Mouse (Mus musculus): ENCODE measurements around the gene Slc22a3. TPM values are rescaled to one million over a fixed set of nuclear protein-coding genes. Genes with fewer than 3 reads are reported as not detected.

The Slc22a3 gene
- total RNA-seq, 2 experiments from 2014 or later = 7.6 to 10.0 TPM

DNA sequence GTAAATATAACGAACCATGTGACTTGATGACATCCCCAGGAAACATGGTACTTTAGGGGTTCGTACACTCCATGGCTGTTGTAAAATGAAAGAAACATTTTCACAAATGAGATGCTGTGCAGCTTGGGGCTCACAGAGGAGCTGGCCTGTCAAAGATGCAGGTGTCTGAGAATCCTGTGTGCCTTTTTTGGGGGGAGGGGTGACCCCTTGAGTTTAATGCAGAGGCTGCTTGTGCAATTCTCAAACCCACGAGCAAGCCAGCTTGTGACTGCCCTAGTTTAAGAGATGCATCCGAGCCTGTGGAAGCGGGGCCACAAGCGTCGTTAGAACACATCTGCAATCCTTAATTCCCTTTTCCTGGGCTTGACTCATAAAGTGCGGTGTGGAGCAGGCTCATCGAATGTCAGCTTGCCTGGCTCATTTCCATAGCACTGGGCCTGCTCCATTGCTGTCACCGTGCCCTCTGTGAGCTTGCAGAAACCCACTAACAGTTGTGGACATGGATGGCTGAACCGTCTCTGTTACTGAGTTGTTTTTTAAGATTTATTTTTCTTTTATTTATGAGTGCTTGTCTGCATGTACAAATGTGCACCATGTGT lies 98.1 kb downstream of the Slc22a3 start:
- DNase-seq = no peak

DNA sequence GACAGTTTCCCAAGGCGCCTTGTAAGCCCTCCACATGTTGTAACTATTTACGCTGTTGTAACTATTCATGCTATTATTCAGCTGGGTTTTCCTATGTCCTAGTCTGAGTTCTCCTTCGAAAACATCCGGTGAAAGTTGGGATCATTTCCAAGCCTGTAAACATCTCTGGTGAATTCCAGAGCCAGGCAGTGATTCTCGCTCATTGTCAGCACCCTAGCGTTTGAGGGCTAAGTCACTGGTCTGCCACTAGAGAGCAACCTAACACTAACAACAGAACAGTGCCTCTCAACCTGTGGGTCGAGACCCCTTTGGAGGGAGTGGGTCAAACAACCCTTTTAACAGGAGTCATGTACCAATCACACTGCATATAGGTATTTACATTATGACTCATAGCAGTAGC lies 104.1 kb downstream of the Slc22a3 start:
- DNase-seq = no peak

DNA sequence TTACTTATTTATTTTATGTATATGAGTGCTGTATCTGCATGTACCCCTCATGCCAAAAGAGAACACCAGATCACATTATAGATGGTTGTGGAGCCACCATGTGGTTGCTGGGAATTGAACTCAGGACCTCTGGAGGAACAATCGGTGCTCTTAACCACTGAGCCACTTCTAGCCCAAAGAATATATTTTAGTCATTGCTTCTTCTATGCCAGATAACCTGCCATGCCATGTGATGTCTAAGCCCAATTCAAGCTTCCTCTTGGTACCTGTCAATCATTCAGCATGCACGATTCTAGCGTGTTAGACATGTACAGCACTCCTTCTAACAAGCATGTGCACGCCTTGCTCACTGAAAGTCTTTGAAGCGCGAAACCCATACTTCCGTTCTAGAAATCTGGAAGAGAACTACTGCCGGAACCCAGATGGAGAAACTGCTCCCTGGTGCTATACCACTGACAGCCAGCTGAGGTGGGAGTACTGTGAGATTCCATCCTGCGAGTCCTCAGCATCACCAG lies 111.3 kb downstream of the Slc22a3 start:
- DNase-seq = no peak

DNA sequence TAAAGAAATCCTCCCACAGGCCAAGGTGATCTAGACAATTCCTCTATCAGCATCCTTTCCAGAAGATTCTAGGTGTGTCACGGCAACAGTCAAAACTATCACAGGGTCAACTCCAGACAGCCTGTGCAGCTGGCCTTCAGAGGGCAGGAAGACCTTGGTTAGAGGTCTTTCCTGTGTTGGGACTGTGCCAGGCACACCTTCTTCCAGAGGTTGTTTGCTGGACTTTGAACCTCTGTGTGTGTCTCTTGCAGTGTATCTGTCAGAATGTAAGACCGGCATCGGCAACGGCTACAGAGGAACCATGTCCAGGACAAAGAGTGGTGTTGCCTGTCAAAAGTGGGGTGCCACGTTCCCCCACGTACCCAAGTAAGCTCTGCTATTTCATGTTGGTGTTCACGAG lies 119.3 kb downstream of the Slc22a3 start:
- no peak for DNase-seq

DNA sequence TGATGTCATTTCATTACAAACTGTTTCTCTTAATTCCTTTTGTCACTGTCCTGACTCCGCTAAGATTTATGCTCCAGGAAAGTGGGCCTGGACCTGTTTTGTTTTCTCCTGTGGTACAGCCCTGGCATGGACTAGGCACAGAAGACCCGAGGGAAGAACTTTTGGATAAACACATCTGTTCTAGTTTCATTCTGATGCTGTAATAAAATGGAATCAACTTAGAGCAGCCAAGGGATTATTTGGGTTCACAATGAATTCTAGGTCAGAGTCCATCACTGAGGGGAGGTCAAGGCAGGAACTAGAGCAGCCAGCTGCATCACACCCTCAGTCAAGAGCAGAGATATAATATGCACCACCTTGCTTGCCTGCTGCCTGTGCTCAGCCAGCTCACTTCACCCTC lies 119.7 kb downstream of the Slc22a3 start:
- no peak for DNase-seq

DNA sequence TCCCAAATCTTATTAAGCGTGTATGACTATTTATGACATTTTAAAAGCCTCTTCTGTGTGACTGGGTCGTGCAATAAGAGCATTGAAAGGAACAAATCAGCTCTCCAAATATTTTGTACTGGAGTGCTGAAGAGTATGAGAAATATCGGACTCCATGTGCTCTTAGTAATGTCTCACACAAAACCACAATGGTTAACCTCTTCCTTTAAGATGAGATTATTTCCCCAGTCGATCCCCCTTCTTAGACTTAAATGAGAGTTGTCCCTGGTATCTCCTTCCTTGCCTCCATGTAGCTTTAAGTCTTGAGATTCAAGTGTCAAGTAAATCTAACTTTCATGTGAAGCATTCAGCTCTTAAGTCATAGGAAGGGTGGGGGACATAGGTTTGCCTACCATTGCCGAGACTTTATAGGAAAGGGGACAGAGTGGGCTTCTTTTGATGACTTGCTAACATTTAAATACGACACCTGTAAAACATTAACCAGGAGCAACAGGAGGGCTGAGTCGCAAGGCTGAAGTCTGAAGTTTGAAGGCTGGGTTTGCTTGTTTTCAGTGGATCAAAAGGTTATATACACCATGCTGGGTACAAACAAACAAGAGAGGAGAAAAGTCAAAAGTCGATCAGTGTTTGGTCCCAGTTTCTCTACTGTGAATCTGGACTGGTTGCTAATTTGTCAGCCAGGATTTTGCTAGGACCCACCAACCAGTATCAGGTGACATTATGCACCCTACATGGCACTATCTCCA lies 122.3 kb downstream of the Slc22a3 start:
- no peak for DNase-seq

DNA sequence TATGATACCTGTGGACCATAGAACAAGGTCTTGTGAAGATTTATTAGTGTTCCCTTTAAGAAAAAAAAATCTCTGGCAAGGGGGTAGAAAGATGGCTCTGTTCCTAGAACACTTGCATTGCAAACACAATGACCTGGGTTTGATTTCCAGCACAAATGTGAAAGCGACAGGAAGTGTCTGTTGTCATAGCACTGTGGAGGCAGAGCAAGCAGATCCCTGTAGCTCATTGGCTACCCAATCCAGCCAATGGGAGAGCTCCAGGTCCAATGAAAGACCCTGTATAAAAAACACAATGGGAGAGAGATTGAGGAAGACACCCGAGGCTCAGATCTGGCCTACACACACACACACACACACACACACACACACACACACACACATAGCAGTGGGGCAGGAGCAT lies 125.0 kb downstream of the Slc22a3 start:
- no peak for DNase-seq

DNA sequence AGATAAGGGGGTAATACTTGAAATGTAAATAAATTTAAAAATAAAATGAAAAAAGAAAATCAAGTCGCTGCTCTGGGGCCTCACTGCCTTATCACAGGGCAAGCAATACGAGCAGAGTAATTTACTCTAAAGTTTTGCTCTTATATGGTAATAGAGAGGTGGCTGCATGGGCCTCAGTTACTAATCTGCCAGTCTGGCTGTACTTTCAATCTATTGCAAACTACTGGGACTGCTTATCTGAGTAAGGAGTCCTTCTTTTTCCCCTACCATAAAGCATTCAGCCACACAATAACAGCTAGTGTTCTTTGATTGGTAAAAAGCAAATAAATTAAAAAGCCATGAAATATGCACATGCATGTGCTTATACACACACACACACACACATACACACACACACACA lies 125.9 kb downstream of the Slc22a3 start:
- DNase-seq = no peak

DNA sequence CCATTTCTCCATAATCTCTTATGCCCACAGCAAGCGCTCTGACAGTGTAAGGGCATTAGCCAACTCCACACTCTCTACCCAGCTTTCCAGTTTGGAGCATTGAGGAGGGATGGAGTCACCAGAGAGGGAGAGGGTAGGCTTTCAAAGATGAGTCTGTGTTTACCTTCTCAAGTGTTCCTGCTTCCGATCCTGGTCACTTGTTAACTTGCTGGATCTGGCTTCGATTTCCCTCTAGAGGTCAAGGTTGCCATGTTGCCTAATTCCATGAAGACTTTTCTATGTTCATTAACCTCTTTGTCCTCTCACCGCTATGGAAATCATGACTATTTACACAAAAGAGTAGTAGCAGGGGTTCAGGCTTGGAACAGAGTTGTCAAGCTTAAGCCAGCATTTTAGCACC lies 127.2 kb downstream of the Slc22a3 start:
- no peak for DNase-seq

DNA sequence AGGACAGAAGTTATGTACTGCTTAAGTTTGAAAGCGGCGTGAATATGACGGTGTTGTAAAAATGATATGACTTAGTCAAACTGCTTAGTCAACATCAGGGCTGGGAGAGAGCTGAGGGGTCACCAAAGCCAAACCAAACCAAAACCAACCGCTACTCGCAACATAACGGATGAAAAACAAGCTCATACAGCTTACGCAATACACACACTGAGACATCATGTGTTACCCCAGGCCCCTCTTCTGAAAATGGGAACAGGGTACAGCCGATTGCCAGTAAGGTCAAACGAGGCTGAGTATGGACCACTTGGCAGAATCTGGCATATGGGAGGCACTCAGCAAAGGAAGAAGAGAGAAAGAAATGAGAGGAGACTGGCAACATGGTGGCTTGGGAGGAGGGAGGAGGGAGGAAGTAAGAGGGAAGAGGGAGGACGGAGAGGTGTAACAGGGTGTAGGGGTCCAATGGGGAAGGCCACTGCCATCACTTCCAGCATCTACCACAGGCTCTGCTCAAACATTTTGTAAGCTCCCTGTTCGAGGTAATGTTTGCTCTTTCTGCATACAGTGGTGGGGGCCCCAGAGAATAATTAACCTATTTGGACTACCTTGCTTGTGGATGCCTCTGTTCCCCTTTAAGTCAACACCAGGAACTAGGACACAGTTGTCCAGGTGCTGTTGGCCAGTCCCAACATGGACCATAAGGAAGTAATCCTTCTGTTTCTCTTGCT lies 129.4 kb downstream of the Slc22a3 start, which contains the start of gene Plg:
Plg (plus strand) TSS at position 628 of the 725 bp plus-strand sequence.
- DNase-seq = no peak

DNA sequence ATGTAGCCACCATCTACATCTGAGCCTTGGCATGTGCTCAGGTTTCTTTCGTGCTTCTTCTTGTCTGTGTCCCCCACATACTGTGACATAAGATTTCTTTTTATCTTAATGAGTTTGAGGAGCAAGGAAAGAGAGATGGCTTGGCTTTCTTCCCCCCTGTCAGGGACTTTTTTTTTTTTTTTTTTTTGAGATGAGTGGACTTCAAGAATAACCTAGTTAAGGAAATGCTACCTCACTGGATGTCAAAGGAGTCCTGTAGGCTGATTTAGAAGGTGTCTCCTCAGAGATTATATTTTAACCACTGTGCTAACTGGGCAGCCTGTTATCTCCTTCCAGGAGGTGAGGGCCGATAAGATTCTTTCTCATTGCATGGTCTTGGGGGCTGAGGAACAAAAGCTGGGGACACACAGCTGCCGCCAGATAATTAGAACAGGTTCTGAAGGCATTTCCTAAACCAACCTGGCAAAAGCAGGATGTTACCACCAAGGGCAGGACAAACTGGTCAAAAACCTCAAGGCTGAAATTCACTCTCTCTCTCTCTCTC lies 133.8 kb downstream of the Slc22a3 start:
- no peak for DNase-seq

DNA sequence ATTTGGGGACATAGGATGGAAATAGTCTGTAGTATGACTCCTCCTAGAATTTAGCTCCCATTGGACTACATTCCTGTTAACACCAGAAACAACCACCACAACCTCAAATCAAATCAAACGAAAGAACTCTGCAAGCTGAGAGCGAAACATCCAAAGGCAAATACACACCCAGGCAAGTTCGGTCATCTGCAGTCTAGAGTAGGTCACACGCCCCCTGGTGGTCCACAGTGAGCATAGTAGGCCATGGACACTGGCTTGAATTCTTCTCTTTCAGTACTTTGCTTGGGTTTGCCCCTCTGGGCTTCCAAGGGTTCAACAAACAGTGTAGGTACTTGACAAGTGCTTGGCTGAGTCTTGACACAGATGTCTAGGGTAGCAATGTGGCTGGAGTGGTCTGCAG lies 135.5 kb downstream of the Slc22a3 start:
- DNase-seq = peak; percentile 81

DNA sequence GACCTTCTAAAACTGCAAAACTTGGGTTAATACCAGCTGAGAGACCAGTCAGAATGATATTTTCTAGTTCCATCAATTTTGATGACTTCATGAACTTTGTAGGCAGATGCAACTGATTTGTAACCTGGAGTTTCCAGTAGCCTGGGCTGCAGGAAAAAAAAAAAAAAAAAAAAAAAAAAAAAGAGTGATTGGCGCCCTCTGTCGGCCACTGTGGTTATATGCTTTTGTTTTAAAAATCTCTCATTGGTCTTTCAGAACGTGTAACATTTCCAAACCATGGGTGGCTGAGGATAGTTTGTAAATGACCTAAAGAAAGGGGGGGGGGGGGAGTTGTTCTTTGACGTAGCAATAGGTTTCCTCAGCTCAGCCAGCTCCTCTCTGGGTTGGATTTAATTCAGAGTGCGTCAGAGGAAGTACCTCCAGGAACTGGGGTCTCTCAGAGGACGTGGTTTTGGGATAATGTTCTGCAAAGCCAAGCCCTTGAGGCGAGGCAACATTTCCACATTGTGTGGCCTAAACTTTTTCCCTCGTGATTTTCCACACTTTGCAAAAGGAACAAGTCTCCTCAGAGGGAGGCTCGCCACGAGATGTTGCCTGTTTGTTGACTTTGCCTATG lies 136.1 kb downstream of the Slc22a3 start:
- peak; percentile 23 for DNase-seq

DNA sequence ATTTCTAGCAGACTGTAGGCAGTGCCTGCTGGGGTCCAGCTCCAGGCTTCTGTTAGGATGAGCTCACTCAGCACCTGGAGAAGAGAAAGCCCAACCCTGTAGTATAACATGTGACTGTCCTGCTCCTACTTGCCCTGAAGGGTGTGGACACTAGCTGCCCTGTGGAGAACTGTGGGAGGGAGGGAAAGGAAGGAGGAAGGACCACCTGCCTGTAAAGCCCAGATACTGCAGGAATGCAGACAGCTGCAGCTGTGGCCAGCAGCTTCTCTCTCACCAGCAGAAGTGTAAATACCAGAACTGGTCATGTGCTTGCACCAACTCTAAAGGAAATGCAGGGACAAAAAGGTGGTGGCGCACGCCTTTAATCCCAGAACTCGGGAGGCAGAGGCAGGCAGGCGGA lies 137.2 kb downstream of the Slc22a3 start:
- DNase-seq = no peak

DNA sequence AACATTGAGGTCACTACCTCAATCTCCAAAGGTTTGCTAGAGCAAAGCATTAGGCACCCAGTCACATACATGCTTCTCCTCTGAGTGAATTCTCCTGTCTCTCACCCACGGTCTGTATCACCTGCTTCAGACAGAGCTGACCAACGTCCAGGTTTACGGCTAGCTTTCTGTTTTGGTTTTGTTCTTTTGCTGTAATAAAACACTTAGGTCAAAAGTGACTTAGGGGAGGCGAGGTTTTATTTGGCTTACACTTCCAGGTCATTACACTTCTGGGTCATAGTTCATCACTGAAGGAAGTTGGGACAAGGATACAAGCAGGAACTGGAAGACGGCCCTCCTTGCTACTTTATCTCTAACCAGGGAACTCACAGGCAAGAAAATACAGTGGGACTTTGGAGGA lies 138.1 kb downstream of the Slc22a3 start:
- no peak for DNase-seq

Other genes with a start within 250 kb of the Slc22a3 start
- 10 to 100 TPM; 21.1 to 29.4 TPM for gene Map3k4, start 188.9 kb downstream of the Slc22a3 start, total RNA-seq (2021)
- gene Plg, start 129.1 kb downstream of the Slc22a3 start, total RNA-seq (2021) = 100 to 1,000 TPM; 184 to 460 TPM
- 1 to 10 TPM; 1.7 to 2.0 TPM for gene Slc22a2, start 76.4 kb upstream of the Slc22a3 start, total RNA-seq (2021)
- gene Slc22a1, start 168.1 kb upstream of the Slc22a3 start, total RNA-seq (2021) = 10 to 100 TPM; 10.1 to 24.6 TPM